Mouse (Mus musculus): ENCODE data around the gene Mmd2. TPM values are rescaled to one million over a fixed set of nuclear protein-coding genes. Genes with fewer than 3 reads are reported as not detected.

Mmd2 gene
- total RNA-seq, 2 experiments from 2014 or later = 0.28 TPM; not detected in 1

- no peak for DNase-seq
- intact Hi-C loops (cut with DNase I) = no loop called here
Measured at GRCm38 (mm10) chr5:142610362-142610761, 1.8 kb upstream of the Mmd2 start.

GRCm38 (mm10) chr5:142608989-142609325 is 357 bp upstream of the Mmd2 start:
- intact Hi-C loops (cut with DNase I) = no loop called here
- DNase-seq = no peak

- no peak for DNase-seq
- intact Hi-C loops (cut with DNase I) = no loop called here
Measured at GRCm38 (mm10) chr5:142605288-142605687, 3.3 kb downstream of the Mmd2 start.

GRCm38 (mm10) chr5:142604379-142604778 is 4.2 kb downstream of the Mmd2 start:
- no peak for DNase-seq
- intact Hi-C loops (cut with DNase I) = no loop called here

- intact Hi-C loops (cut with DNase I) = no loop called here
- DNase-seq = no peak
Measured at GRCm38 (mm10) chr5:142597648-142598390, 10.8 kb downstream of the Mmd2 start.

- no peak for DNase-seq
- intact Hi-C loops (cut with DNase I) = no loop called here
Measured at GRCm38 (mm10) chr5:142596723-142597122, 11.9 kb downstream of the Mmd2 start.

- no peak for DNase-seq
- intact Hi-C loops (cut with DNase I) = no loop called here
Measured at GRCm38 (mm10) chr5:142595698-142596097, 12.9 kb downstream of the Mmd2 start.

GRCm38 (mm10) chr5:142590953-142591616 is 17.5 kb downstream of the Mmd2 start:
- intact Hi-C loops (cut with DNase I) = no loop called here
- no peak for DNase-seq

- DNase-seq = no peak
- intact Hi-C loops (cut with DNase I) = no loop called here
Measured at GRCm38 (mm10) chr5:142583616-142584126, 24.9 kb downstream of the Mmd2 start.

GRCm38 (mm10) chr5:142581517-142581916 is 27.1 kb downstream of the Mmd2 start:
- peak; percentile 14 to 44 for DNase-seq

GRCm38 (mm10) chr5:142578192-142578591 is 30.4 kb downstream of the Mmd2 start:
- intact Hi-C loops (cut with DNase I) = no loop called here
- no peak for DNase-seq

More at GRCm38 (mm10) chr5:142581517-142581916, 27.1 kb downstream of the Mmd2 start:
- intact Hi-C loops (cut with DNase I) = loop anchor here (1.0 kb wide), 1 partner anchor 137 kb away; no protein-coding TSS in a partner anchor

GRCm38 (mm10) chr5:142576832-142577231 is 31.8 kb downstream of the Mmd2 start:
- no peak for DNase-seq
- intact Hi-C loops (cut with DNase I) = no loop called here

GRCm38 (mm10) chr5:142574323-142575057 is 34.1 kb downstream of the Mmd2 start:
- no peak for DNase-seq
- intact Hi-C loops (cut with DNase I) = no loop called here

- DNase-seq = no peak
- intact Hi-C loops (cut with DNase I) = no loop called here
Measured at GRCm38 (mm10) chr5:142564606-142565005, 44.0 kb downstream of the Mmd2 start.

- DNase-seq = no peak
- intact Hi-C loops (cut with DNase I) = no loop called here
Measured at GRCm38 (mm10) chr5:142560261-142560660, 48.3 kb downstream of the Mmd2 start.

GRCm38 (mm10) chr5:142557397-142558067 is 51.1 kb downstream of the Mmd2 start:
- intact Hi-C loops (cut with DNase I) = loop anchor here (1.0 to 5.0 kb wide), 2 partner anchors 65 to 161 kb away; no protein-coding TSS in a partner anchor

GRCm38 (mm10) chr5:142556721-142557120 is 51.9 kb downstream of the Mmd2 start:
- no peak for DNase-seq
- intact Hi-C loops (cut with DNase I) = loop anchor here (1.0 to 5.0 kb wide), 2 partner anchors 66 to 162 kb away; no protein-coding TSS in a partner anchor

More at GRCm38 (mm10) chr5:142557397-142558067, 51.1 kb downstream of the Mmd2 start:
- DNase-seq = peak; percentile 72 to 74

GRCm38 (mm10) chr5:142555866-142556265 is 52.7 kb downstream of the Mmd2 start:
- no peak for DNase-seq
- intact Hi-C loops (cut with DNase I) = loop anchor here (5.0 kb wide), 1 partner anchor 66 kb away; no protein-coding TSS in a partner anchor

GRCm38 (mm10) chr5:142550706-142551652 is 57.6 kb downstream of the Mmd2 start, which contains the start of gene Radil:
Radil (minus strand) TSS chr5:142551098.
- intact Hi-C loops (cut with DNase I) = loop anchor here (1.0 kb wide), 1 partner anchor 49 kb away; no protein-coding TSS in a partner anchor
- peak; percentile 93 for DNase-seq
